Mouse (Mus musculus) mature B cell (primary cell): ENCODE measurements around the gene Pde1c.
"Not testable (repeated sequence)": the region's sequence is repeated elsewhere in the genome, so short reads cannot be mapped to it uniquely, and the experiment has no call there.

Source experiments
- in situ Hi-C: fragments of 300-500 bp; cut with MboI; formaldehyde crosslinking; loops from 2 replicates; pipeline ENCODE4 v1.14.3; 2019

Pde1c gene

DNA sequence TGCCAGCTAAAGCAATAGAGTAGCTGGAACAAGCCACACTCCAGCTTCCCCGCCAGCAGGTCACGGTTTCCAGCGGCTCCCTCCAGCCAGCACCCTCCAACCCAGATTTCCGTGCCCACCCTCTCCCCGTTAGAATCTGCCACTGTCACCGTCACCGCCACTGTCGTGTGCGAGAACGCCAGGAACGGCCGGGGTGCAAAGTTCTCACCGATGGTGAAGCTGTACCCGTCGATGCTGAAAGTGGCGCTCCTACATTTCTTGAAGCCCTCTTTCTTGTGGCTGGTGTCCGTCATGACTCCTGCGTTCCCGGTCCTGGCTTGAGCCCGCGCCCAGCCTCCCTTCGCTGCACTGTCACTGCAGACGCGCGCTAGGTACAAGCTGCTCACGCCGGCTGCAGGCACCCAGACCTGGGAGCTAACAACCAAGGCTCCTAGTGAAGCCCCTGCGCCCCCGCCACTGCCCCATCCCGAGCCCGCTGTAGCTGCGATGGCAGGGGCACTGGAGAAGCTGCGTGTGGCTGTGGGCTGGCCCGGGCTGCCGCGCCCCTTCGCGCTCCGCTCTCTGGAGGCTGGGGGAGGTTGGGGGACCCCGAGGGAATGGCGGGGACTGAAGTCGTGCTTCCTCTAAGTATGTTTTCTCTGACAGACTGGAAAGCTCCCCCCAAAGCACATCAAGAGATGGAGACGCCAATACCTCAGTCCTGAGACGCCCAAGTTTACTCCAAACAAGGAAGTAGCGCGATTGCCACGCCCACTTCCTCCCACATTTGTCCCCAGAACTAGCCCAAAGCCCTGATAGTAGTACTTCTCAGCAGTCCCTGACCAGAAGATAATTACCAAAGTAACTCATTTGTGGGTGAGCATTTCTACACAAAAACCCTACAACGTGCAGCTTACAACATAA is at the start of gene Pde1c:
Gene Pde1c, minus strand, starts transcription at position 634 of the 903 bp plus-strand sequence.
- in situ Hi-C loops = no loop called here

DNA sequence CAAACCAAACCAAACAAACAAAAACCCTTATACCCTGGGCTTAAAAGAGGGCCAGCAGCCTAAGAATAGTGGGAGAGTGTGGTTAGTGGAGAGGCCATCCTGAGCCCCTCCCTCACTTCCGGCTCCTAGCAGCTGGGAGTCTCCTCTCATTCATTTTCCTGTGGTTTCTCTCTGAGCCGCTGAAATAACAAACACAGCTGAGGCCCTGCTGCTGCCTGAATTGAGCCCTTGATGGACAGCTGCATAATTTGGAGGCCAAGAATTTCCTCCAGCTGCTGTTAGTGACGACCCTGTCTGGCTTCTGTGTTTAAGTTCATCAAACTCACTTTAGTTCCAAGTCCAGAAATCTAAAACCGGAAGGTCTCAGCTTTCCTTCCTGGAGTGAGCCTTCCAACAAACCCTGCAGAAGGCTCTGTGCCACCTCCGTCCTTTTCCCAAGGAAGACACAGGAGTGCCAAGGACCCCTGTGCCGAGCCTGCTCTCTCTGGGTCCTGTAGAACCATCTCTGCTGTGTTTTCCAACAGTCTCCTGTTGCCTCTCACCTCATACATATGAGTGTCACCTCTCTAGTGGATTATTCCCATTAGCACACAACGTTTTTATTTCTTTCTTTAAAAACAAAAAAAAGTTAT is 48.2 kb upstream of the Pde1c start:
- in situ Hi-C loops = no loop called here

DNA sequence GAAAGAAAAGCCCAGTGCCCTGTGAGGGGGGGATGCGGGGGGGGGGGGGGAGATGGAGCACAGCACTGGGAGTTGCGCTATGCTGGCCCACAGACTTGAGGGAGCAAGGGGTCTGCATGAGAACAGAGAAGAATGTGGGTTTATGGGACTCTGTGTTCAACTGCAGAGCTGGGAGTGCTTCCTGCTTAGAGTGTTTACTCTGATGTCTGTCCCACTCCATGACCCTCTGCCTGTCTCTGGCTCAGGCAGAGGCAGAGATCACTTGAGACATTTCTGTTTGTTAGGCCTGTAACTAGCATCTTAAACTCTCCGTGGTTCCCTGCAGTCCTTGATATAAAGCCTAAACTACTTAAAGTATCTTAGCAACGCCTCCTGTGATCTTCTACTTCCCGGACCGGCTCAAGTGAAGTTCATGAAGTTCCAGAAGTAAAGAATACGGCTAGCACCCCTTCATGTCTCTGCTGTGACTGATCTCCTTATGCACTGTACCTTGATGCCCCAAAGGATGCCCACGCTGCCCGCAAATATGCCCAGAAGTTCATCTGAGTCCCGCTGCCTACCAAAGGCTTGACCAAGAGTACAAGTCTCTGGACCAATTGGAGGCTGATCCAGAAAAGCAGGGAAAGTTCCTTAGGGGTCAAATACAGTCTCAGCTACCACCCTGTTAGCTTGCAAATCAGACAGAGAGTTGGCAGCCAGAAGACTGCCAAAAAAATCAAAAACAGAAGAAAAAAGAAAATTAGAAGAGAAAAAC is 47.5 kb upstream of the Pde1c start:
- in situ Hi-C loops = no loop called here

DNA sequence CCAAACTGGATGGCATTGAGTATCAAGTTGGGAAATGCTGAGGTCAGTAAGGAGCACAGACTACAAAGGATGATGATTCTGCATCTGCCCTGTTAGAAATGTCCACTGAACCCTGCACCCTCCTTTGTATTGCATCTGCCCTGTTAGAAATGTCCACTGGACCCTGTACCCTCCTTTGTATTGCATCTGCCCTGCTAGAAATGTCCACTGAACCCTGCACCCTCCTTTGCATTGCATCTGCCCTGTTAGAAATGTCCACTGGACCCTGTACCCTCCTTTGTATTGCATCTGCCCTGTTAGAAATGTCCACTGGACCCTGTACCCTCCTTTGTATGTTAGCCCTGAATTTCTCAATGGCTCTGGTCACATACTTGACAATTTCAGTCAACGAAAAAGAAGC is 40.6 kb upstream of the Pde1c start:
- in situ Hi-C loops = not testable (repeated sequence)

DNA sequence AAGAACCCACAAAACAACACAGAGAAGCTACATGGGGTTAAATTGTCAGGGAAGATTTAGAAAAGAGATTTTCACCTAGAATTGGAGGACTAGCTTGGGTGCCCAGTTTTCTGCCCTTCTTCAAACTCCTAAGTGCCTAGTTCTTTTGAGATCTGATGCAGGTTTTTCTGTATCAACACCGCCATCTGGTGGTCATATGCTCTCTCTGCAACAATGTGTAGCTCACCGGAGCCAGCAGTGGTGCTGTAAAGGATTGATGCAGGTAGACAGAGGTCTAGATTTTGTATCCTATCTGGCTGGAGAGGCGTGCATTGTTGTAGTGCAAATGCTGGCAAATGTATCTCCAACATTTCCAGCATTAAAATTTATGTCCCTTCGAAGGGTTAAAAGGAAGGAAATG is 39.4 kb upstream of the Pde1c start:
- in situ Hi-C loops = no loop called here

DNA sequence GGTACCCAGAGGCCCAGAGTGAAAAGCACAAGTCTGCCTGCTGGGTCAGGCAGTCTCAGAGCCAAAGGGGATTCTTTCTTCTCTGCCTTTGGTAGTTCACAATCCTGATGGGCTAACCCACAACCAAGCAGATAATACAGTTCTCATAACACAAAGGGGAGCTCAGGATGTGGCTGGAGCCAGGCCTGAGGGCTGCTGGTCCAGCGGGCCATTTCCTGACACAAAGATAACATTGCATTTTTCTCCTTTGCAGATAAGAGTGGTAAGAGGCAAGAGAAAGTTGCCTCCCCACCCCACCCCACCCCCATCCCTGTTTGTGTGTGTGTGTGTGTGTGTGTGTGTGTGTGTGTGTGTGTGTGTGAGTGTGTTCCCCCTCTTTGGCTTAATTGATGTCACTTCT is 10.7 kb upstream of the Pde1c start:
- in situ Hi-C loops = no loop called here

DNA sequence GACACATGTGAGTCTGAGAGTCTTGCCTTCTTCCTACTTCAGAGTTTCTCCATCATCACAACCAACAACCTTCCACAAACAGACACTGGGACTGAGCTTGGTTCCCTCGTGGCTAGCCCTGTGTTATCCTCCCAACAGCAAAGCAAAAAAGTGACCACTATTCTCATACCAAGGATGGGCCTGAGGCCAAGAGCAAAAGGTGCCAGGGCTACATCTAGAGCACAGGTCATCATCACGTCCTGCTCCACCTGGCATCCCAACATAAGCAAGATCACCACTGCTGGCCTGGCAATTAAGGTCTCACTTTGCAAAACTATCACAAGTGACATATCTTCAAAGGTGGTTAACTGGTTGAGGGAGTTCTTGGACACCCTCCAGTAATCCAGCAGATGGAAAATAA is 8.0 kb downstream of the Pde1c start:
- in situ Hi-C loops = no loop called here

DNA sequence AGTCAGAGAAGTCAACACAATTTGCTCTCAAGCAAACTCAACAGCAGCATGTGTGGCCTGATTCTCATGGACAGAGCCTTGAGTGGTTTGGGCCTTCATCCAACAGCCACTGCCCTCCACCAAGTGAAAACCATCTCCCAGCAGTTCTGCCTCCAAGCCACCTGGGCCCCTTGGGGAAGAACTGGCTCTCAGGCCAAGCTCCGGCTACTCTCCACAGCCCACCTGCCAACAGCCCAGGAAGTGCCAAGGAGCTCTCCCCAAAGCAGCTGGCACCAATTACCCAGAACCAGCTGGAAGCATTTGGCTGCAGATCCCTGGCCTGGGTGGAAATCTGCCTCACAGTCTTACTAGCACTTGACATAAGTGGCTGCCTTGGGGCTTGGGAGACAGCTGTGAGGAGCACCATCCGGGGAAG is 8.4 kb downstream of the Pde1c start:
- in situ Hi-C loops = no loop called here

DNA sequence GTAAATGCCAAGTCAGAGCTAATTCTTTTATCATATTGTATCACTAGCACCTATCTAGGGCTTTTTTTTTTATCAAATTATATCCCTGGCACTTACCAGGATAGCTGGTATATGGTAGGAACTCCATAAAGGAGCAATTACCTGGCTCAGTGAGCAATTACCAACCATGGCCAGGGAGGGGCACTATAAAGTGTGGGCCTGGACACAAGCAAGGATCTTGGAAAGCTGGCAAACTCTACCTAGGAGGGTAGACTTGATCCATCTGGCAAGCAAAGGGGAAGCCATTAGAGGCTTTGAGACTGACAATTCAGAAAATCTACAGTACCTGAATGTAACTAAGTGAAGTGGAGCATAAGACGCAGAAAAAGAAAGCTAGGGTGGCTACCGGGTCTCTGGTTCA is 10.2 kb downstream of the Pde1c start:
- in situ Hi-C loops = no loop called here

DNA sequence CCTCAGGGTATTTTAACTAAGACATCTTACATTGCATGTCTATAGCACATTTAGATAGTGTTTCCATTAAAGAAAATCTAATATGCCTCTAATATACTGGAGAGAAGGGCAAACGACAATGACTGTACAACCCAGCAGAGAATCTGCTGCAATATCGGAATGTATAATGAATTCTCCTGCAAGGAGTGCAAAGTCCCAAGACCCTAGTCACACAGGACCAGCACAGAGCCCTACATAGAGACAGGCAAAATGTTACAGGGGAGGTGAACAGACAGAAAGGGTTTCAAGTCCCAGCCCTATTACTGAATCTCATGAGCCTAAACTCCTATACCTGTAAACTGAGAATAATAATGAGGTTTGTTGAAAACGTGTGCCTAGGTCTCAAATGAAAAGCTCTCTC is 13.1 kb downstream of the Pde1c start:
- in situ Hi-C loops = no loop called here

DNA sequence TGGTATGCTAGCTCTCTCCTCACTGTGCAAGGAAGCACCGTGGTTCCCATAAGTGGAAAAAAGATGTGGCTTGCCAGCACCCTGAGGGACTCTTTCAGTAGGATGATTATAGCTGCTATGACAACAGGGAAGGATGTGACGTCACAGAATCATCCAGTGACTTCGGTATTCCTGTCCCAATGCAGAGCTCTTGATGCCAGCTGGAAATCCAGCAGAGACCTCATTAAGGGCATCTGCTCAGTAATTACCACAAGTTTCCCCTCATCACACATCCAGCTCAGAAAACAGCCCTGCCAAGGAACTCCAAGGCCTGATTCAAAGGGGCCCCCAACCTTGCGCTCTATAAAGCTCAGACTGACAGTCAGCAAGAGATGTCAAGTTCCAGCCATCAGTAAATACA is 13.5 kb downstream of the Pde1c start:
- in situ Hi-C loops = no loop called here

DNA sequence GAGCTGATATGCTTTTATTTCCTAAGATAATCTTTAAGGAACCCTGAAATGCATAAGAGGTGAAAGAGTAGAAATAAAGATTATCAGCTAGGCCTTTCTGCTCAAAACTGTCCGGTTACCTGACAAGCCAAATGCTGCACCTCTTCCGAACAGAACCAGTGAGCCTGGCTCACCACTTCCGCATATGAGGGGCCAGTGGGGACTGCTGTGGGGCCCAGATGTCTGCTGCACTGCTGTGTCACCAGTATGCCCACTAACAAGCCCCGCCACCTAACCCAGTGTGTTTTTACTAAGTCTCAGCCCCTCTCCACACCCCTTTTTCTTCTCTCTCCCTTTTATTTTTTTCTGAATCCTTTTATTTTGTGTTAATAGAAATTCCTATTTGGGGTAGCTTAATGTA is 17.9 kb downstream of the Pde1c start:
- in situ Hi-C loops = no loop called here

DNA sequence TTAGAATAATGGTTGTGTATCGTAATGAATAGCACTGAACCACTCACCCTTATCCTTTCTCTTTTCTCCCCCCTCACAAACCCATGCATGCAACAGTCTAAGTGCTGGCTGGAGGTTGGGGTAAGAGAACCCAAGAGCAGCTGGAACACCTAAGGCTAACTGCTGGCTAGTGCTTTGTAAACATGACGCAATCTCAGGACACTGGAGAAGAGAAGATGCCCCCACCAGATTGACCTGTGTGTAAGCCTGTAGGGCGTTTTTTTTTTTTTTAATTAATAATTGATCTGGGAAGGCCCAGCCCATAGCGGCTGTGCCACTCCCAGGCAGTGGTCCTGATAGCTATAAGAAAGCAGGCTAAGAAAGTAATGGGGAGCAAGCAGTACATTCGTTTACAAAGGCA is 28.7 kb downstream of the Pde1c start:
- in situ Hi-C loops = no loop called here

DNA sequence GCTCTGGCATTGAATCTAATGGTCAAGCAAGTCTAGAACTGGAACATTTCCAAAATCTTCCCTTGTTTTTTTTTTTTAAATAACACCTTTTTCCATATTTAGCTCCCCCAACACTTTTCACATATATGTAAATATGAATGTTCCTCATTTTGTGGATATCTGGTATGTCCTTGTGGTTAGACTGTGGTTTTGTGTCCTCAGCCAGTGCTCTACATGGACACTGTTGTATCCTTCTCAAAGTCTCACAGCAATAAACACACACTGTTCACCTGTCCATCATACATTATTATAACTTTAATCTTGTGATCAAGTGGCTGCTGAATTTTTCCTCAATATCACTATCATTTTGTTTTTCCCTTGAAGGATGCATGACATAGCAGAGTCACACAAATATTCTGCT is 34.2 kb downstream of the Pde1c start:
- in situ Hi-C loops = no loop called here

DNA sequence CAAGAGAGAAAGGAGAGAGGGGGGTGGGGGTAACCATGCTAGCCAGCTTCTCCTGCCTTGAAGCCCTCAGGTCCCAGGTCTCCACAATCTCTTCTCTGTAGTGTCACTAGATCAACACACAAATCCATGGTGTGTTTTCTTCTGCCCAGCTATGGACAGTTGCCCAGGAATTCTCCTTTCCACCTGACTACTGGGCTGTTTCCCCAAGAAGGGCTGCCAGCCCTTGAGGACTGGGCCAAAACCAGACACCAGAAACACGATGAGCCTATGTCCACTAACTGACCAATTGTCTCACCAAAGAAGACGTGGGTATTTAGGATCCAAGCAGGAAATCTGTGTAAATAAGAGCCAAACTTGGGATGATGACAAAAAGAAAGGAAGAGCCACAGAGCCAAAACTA is 36.6 kb downstream of the Pde1c start:
- in situ Hi-C loops = no loop called here

DNA sequence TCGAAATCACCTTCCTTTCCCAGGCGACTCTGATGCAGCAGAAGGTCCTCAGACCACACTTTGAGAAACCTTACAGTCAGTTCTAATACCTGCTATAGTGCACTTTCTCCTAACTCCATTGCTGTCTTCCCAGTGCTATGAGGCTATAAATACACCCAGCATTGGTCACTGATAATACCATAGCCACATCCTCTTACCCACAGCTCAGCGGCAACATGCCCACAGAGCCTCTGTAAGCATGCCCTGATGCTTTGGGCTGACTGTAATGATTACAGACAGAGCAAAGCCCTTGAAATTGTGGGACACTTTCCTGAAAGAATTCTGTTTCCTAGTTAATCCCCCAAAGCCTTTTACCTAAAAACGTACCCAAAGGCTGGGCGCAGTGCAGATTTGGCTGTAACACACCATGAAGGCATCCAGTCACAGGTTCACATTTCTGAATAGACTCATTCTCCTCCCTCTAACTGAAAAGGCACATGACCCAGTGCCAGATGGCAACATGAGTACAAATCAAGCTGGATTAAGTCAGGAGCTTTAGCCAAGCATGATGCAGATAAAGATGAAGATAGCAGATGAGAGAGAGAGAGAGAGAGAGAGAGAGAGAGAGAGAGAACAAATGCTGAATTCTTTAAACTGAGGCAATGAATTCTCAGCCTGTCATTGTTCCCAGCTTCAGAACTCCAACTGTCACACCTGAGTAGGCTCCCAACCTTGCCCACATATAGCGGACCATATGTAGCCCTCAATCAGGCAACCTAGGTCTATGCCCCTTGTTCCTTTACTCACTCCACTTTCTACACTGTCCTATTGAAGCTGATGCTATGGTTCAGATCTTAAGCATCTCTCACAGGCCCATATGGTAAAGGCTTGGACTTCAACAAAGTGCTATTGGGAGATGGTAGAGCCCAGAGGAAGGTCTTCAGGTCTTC is 44.7 kb downstream of the Pde1c start:
- in situ Hi-C loops = no loop called here

DNA sequence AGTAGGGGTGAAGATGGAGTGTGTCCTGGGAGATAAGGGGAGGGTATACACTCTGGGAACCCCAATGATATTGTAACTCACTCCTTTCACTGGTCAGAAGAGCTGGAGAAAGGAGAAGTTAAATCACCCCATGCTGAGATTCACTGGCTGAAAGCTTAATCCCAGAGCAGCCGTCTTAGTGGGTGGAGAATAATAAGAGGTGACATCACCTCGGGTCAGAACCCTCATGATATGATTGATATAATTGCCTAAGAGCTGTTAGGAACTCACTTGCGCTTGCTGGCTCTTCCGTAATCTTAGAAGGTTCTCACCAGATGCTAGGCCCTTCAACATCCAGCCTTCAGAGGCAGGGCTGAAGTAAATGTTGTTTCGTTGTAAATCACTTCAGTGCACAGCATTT is 79.7 kb downstream of the Pde1c start:
- in situ Hi-C loops = no loop called here

DNA sequence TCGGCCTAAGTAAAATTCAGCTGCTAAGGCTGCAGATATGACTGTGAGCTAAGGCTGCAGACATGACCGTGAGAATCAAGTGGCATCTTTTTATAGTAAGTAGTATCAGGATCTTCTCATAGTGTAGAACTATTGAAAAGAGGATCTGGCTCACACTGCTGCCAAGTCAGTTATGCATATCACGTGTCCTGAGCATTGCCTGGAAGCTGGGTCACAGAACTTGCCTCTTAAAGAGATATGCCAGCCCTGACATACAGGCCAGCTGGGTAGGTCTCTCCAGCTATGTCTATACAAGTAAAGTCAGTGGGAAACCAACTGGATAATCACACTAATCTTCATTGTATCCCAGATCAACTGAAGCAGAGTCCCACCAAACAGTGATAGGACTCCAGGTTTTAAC is 83.8 kb downstream of the Pde1c start:
- in situ Hi-C loops = no loop called here

DNA sequence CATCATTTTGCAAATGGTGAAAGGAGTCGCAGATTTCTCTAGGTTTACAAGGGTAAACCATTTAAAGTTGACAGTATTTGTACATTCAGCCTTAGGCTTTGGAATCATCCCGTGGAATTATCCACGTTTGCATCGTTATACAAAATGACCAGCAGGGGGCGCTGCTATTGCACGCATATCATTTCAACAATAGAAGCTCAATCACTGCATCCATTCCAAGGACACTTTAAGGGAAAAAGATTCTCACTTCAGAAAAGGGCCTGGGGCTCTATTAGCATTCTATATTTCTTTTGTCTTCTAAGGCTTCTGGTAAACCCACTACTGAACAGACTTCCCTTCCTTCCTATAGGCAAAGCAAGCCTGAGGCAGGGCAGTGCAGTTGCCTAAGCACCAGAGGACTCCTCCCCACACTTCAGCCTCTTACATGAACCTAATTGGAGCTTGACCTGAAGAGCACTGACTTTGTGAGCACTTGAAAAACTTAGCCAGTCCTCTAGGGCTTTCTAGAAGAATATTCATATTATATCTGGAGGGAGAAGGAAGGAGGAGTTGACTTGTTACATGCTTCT is 87.9 kb downstream of the Pde1c start:
- in situ Hi-C loops = no loop called here

DNA sequence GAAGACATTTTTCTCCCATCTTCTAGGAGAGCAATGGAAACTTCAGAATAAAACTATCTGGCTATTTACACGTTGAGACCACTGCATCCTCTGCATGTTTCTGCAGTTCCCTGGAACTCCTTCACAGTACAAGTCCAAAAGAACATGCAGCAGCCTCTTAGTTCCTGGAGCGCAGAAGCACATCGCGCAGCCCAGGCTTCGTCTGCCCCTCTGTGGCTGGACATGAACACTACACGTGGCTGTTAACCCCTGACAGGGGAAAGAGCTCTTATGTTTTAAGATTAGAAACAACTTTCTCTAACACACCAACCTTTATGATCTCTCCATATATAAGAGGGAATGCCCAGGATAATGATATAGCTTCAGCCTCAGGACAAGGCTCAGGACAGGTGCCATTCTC is 92.3 kb downstream of the Pde1c start:
- in situ Hi-C loops = no loop called here

DNA sequence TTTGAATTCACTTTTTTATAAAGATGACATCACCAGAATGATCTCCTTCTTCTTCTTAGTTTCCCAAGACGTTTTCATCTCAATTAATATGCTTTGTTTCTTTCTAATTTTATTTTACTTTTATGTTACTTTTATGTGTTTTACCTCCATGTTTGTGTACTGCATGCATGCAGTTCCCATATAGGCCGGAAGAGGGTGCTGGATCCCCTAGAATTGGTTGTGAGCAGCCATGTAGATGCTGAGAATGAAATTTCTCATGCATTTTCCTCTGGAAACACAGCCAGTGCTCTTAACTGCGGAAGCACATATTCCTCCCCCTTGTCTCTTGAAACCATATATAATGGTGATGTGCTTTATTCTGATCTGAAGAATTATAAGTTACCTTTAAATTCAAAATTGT is 110.8 kb downstream of the Pde1c start:
- in situ Hi-C loops = no loop called here
